Mouse (Mus musculus): Measurements from ENCODE around the gene 9130213A22Rik. TPM values are rescaled to one million over a fixed set of nuclear protein-coding genes. Genes with fewer than 3 reads are reported as not detected.
"Not testable (repeated sequence)": the region's sequence is repeated elsewhere in the genome, so short reads cannot be mapped to it uniquely, and the experiment has no call there.

The 9130213A22Rik gene
- polyA plus RNA-seq, 1 experiment = 0.25 TPM

DNA sequence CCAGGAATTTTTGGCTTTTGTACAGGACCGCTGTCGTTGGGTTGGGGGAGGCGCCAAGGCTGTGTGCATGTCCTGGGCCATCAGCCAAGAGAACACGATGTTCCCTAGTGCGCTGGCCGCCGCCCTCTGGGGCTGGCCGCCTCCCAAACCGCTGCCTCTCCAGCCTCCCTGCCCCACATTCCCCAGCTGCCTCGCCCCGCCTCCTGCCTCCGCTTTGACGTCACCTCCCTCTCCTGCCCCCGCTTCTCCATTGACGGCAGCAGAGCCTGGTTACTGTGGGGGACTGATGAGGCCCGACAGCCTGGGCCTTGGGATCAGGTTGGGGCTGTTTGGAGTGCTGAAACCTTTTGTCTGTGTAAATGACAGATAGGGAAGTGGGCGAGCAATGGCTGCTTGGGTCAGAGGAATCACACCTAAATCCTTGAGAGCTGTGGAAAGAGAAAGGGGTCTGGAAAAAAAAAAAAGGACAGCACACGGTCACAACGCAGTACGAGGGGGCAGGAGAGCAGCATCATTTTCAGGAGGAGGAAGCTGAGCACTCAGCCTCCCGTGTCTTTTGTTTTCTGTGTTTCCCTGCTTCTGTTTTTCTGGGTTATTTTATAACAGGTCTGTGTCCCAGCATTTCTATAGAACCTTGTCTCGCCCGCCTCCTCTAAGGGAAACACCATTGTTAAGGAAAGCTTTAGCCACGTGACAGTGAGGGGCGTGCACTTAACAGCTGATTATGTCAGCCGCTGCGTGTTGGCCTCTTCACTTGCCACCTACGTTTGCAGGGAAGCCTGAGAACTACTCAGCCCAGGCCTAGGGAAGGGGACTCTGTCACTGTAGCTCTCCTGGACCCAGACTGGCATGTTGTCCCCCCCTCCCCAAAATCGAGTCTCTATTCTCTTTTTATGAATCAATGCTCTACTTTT, 25.1 kb downstream of the 9130213A22Rik start:
- DNase-seq (ENCODE audit: low read depth, low spot score) = no peak
- WGBS = under 1% methylated on average over 29 of the region's 29 CpGs

DNA sequence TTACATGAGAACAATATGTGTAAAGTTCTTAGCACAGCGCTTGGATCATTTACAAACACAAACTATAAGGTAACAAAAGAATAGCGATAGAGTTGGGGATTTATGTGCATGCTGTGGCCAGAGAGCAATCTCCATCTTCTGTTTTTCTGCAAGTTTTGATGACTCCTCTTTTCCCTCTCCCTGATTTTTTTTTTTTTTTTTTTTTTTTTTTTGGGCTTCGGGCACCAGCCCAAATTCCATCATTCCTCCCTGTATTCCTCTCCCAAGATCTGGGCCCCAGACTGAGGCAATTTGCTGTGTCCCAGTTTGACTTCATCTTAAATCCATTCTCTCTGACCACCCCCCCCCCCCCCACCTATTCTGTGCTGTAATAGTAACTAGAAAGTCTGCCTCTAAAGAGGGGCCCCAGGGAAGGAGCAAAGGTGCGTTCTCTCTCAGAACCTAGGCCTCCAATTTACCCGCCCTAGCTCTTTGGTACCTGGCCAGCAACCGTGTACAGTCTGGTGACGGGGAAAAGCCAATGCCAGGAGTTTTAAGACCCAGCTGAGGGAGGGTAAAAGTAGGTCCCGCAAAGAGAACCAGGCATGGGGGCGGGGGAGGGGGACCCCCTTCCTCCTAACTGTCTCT, 25.9 kb downstream of the 9130213A22Rik start:
- DNase-seq (ENCODE audit: low read depth, low spot score) = no peak
- 3% methylated on average over 9 of the region's 9 CpGs for WGBS

DNA sequence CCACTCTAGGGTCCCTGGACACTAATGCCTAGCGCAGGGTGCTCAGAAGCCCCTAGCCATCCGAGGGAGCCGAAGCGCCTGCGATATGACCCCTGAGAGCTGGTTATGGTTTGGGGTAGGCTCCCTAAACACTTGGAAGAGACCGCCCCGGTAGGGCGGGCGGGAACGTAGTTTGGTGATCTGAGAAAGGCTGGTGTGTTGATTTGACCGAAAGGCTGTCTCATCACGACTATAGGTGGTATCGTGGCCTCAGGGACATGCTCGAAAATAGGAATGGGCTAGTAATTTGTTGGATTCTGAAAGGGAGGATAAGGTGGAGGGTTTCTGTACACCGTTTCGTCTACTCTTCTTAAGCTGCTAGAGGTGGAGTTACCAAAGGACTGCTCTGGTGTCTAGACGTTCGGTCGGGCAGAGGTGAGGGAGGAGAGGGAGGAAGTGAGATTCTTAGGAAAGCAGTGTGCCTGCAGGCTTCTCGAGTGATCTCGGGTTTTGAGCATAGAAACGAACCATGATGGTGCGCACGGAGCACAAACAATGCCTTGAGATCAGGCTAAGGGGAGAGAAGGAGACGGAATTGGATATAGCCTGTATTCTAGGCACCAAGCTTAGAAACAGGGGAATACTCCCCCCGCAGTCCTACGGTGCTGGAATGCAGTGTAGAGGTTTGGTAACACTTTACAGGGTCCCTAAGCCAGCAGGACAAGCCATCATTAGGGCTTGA, 26.7 kb downstream of the 9130213A22Rik start:
- WGBS = under 1% methylated on average over 27 of the region's 27 CpGs
- no peak for DNase-seq (ENCODE audit: low read depth, low spot score)

- WGBS = under 1% methylated on average over 37 of the region's 37 CpGs
- DNase-seq (ENCODE audit: low read depth, low spot score) = no peak
Measured at GRCm38 (mm10) chr11:69094697-69095429, 27.5 kb downstream of the 9130213A22Rik start, which contains the start of gene Per1. Gene Per1 (plus strand): TSS chr11:69095217.

- DNase-seq (ENCODE audit: low read depth, low spot score) = not testable (repeated sequence)
- 81% methylated on average over 7 of the region's 7 CpGs for WGBS
Measured at GRCm38 (mm10) chr11:69093856-69094255, 28.5 kb downstream of the 9130213A22Rik start.

DNA sequence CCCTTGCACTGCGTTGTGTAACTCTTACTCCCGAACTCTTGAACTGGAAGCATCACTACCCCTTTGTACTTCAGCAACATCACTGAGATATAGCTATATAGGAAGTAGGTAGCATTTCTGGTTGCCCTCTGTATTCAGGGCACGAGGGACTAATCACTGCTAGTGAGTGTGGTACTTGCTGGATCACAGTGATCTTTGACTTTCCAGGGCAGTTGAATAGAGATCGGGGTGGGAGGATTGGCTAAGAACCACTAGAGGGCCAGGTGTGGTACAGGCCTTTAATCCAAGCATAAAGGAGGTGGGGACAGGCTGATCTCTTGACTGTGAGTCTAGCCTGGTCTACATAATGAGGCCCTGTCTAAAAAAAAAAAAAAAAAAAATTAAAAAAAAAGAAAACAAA, 29.5 kb downstream of the 9130213A22Rik start:
- WGBS = 53% methylated on average over 4 of the region's 4 CpGs
- no peak for DNase-seq (ENCODE audit: low read depth, low spot score)

- WGBS = 2% methylated on average over 3 of the region's 3 CpGs
Measured at GRCm38 (mm10) chr11:69092386-69092751, 30.0 kb downstream of the 9130213A22Rik start.

DNA sequence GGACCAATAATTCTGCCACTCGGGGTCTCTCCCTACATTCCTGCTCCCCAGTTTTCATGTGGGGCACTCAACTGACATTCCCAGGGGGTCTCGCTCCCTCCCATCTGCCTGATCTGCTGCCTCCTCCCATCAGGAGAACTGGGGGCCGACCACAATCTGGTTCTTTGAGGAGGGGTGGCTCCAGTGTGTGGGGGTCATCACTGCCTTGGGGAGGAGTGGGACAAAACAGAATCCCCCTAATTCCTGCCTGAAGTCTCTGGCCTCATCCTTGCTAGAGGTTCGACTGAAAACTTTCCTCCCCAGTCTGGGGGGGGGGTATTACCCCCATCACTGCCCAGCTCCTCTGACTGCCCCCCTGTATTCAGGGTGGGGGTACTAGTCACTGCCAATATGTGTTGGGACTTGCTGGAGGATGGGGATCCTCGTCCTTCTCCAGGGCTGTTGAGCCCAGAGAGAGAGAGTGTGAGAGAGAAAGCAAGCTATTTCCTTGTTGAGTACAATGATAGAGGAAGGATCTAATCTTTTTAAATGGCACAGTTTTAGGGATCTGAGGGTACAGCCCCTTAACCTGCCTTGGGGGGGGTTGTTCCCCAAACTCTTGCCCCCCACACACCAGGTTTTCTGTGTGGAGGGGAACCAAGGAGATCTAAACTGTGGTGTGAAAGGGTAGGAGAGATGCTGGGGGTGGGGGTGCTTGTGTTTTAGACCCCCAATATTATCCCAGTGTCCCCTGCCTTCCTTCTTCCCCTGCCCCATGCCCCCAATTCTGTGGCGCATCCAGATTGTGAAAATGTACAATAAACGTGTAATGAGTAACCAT, 30.6 kb downstream of the 9130213A22Rik start:
- WGBS = 63% methylated on average over 7 of the region's 7 CpGs
- DNase-seq (ENCODE audit: low read depth, low spot score) = no peak

More at GRCm38 (mm10) chr11:69092386-69092751, 30.0 kb downstream of the 9130213A22Rik start:
- no peak for DNase-seq (ENCODE audit: low read depth, low spot score)

DNA sequence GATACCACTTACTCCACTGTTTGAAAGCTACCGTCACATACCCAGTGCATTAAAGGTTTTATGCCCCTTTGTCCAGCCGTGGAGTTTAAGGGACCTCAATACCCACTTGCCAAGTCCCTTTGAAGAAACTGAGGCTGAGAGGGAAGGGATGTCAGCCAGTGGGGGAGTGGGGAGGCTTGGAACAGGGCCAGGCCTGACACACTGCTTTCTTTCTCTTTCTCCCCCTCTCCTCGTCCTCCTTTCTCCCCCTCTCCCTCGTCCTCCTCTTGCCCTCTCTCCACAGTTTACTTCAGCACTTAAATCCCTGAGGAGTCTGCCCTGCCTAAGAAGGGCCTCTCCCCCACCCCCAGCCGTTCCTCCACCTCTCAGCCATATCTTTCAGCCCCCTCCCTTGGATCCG, 32.0 kb downstream of the 9130213A22Rik start:
- 51% methylated on average over 6 of the region's 6 CpGs for WGBS
- DNase-seq (ENCODE audit: low read depth, low spot score) = no peak

GRCm38 (mm10) chr11:69089616-69090290, 32.6 kb downstream of the 9130213A22Rik start:
- 68% methylated on average over 12 of the region's 12 CpGs for WGBS
- no peak for DNase-seq (ENCODE audit: low read depth, low spot score)

DNA sequence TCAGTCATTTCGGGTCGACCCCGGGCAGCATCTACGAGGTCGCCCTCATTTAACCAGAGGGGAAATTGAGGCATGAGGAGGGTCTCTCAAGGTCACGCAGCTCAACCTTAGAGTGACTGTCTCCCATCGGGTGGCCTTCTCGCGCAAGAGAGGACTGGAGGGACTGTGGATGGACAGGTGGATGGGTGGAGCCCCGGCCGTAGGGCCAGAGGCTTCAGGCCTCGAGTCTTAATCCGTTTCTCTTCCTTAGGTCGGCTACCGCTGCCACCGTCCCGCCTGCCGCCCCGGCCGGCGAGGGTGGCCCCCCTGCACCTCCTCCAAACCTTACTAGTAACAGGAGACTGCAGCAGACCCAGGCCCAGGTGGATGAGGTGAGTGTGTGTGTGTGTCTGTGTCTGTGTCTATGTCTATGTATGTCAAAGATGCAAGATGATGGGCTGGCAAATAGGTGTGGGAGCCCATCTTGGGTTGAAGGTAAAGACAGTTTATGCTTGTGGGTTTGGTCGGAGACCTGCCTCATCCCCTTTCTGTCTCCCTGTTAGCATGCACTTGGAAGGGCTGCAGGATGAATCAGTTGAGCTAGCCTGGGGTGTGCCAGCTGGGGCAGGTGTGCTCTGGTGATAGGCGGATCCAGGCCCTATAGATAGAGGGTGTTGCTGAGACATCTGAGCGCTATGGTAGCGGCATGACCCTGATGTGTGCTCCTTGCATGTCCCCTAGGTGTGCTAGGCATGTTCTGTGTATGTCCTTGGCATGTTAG, 33.4 kb downstream of the 9130213A22Rik start:
- WGBS = 5% methylated on average over 25 of the region's 25 CpGs
- DNase-seq (ENCODE audit: low read depth, low spot score) = no peak

DNA sequence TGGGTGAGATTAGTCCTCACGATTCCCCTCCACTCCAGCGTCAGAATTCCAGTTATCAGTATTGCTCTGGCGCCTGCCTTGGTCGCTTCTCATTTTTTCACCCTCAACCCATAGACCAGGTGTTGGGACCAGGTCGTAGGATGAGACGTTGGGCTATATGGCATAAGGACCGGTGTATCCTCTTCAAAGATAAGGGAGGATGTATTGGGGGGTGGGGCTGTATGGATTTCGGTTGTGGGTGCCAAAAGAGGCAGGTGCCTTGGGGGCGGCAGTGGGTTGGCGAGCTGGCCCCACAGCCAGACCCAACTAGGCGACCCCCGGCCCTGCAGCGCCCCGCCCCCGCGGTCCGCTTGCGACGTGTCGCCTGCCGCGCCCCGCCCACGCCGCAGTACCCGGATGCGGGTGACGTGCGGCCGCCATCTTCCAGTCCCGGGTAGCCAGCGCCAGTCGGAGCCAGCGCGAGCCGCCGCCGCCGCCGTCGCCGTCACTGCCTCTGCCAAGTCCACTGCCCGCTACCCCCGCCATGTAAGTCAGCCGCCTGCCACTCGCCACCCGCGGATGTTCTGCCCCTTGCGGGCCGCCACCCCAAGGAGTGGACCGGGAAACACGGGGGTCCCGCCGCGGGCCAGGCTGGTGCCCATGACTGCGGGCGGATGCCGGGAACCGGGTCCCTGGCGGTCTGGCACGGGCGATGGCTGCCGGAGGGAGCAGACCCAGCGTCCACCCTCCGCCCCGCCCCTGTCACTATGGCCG, 34.1 kb downstream of the 9130213A22Rik start, which contains the start of gene Vamp2:
Vamp2 (plus strand) TSS at position 388 of the 753 bp plus-strand sequence.
- WGBS = under 1% methylated on average over 55 of the region's 67 CpGs
- DNase-seq (ENCODE audit: low read depth, low spot score) = no peak

DNA sequence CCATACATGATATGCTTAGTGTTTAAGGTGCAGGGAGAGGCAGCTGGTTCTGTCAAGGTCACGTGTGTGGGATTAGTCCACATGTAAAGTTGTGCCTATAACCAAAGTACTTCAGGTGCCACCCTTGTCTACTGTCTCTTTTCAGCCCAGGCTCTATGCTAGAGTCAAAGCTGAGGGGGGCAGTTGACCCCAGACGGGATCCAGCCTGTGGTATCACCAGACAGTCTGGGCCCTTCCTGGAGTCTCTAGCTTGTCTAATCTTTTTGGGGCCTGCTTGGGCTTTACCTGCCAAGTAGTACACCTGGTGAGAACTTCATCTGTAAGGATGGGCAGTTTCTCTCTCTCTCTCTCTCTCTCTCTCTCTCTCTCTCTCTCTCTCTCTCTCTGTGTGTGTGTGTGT, 34.8 kb downstream of the 9130213A22Rik start:
- DNase-seq (ENCODE audit: low read depth, low spot score) = no peak
- WGBS = 81% methylated on average over 2 of the region's 2 CpGs

- no peak for DNase-seq (ENCODE audit: low read depth, low spot score)
- 67% methylated on average over 4 of the region's 4 CpGs for WGBS
Measured at GRCm38 (mm10) chr11:69087082-69087481, 35.3 kb downstream of the 9130213A22Rik start.

DNA sequence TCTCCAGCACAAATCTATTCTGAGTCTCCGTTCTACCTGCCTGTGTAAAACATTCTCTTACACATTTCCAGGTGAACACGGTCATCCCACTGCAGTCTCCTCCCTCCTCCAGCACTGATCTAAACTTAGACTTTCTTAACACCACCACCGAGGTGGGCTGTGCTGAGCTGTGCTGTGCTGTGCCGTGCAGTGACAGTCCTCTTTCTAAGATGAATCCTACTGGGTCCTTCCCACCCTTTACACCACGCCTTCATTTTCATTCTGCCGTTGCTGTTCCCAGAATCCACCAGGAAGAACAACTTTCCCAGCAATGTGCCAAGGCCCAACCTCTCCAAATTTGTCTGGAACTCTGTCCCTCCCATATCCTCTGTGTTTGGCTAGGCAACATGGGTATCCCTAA, 36.0 kb downstream of the 9130213A22Rik start:
- 37% methylated on average over 6 of the region's 6 CpGs for WGBS
- no peak for DNase-seq (ENCODE audit: low read depth, low spot score)

DNA sequence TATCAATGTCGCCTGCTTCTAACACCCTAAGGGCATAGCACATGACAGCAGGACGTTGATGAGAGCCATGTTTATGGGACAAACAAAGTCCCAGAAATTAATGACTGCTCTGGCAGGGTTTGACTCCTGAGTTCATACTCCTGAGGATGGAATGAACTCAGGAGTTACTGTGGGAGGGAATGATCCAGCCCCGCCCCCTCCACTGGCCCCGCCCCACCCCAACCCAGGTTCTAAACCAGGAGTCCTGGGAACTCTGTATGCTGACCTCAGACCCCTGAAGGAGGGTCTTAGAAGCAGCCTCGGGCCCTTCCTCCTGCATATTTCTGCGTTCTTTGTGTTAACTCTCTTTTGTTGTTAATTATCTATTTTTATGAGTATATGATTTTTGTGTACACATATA, 36.8 kb downstream of the 9130213A22Rik start:
- no peak for DNase-seq (ENCODE audit: low read depth, low spot score)
- WGBS = 51% methylated on average over 6 of the region's 6 CpGs

DNA sequence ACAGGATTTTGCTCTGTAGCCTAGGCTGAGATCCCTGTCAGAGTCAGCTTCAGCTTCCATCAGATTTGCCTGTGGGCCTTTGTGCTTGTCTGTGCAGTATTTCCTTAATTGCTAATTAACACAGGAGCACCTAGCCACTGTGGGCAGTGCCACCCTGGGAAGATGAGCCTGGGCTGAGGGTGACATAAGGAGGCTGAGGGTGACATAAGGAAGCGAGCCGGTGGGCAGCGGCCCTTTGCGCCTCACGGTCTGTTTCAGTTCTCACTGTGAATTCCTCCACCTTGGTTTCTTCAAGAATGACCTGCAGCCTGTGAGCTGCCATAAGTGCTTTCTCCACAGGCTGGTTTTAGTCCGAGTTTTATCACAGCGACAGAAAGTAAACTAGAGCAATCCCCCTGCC, 40.8 kb downstream of the 9130213A22Rik start:
- DNase-seq (ENCODE audit: low read depth, low spot score) = no peak
- WGBS = 60% methylated on average over 7 of the region's 7 CpGs

Data from large intestine, adult 2 months (tissue).